Mouse (Mus musculus) spleen, adult 2 months (tissue): ENCODE data around the gene Mgat4a.

Experiments used
- CTCF ChIP-seq: fragments of 200-500 bp; IDR thresholded peaks from 2 replicates; pipeline ENCODE4 v1.5.1; 2011; ENCODE audit warnings: mild to moderate bottlenecking, inconsistent platforms; ENCODE audit not compliant: insufficient read depth, insufficient read length, insufficient replicate concordance; ENCODE audit errors: extremely low read depth
- POLR2A ChIP-seq: fragments of 200-500 bp; IDR thresholded peaks from 2 replicates; pipeline ENCODE4 v1.6.1; 2011; ENCODE audit warnings: low read depth, low read length, inconsistent platforms

DNA sequence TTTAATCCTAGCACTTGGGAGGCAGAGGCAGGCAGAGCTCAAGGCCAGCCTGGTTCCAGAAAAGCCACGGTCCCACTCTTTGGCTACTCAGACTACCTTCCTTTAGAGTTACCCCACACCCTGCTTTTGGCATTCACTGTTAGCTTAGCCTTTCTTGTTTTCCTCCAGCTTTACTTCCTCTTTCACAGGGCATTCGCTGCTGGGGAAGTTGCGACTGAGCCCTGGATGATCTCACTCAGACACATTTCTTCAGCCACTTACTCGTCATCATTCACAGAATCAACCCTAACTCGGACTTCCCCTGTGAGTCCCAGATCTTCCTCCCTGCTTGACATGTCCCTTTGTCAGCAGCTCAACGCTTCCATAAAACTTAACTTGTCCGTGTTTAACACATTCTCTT is 49.1 kb downstream of the Mgat4a start:
- TF ChIP-seq CTCF: no peak
- no peak for TF ChIP-seq POLR2A
